Mouse (Mus musculus) brain, embryonic 14.5 days (tissue): ENCODE data around the gene Olfr1392.

Experiments used
- CTCF ChIP-seq: fragments of 200-500 bp; IDR thresholded peaks from 2 replicates; pipeline ENCODE4 v1.5.1; 2012; ENCODE audit warnings: inconsistent platforms, mild to moderate bottlenecking, moderate library complexity, borderline replicate concordance; ENCODE audit not compliant: insufficient read depth, insufficient read length; ENCODE audit errors: extremely low read depth
- POLR2A ChIP-seq: fragments of 200-500 bp; IDR thresholded peaks from 2 replicates; pipeline ENCODE4 v1.6.1; 2012; ENCODE audit warnings: mild to moderate bottlenecking, inconsistent platforms, borderline replicate concordance; ENCODE audit not compliant: poor library complexity, insufficient read depth, insufficient read length, severe bottlenecking; ENCODE audit errors: extremely low read depth

DNA sequence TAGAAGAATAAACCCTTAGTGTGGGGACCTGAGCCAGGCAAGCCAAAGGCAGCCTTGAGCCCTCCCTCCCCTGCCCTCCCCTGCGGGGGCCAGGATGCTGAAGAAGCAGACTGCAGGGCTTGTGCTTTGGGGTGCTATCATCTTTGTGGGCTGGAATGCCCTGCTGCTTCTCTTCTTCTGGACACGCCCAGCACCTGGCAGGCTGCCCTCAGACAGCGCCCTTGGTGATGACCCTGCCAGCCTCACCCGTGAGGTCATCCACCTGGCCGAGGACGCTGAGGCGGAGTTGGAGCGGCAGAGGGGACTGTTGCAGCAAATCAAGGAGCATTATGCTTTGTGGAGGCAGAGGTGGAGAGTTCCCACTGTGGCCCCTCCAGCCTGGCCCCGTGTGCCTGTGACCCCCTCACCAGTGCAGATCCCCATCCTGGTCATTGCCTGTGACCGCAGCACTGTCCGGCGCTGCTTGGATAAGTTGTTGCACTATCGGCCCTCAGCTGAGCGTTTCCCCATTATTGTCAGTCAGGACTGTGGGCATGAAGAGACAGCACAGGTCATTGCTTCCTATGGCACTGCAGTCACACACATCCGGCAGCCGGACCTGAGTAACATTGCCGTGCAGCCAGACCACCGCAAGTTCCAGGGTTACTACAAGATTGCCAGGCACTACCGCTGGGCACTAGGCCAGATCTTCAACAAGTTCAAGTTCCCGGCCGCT, 24.3 kb upstream of the Olfr1392 start:
- TF ChIP-seq CTCF (no peak), POLR2A (no peak)
